Mouse (Mus musculus) mesoderm, embryonic 11.5 days (tissue): ENCODE results near the gene Npdc1.
A peak's percentile ranks its signal among the peaks of the same experiment; 100 is the strongest.
"Not testable (repeated sequence)": the region's sequence is repeated elsewhere in the genome, so short reads cannot be mapped to it uniquely, and the experiment has no call there.

Source experiments
- DNase-seq: peaks from one replicate; pipeline ENCODE4 v3.0.0-alpha.2; 2012; ENCODE audit warnings: low read depth, low spot score

Gene Npdc1

DNA sequence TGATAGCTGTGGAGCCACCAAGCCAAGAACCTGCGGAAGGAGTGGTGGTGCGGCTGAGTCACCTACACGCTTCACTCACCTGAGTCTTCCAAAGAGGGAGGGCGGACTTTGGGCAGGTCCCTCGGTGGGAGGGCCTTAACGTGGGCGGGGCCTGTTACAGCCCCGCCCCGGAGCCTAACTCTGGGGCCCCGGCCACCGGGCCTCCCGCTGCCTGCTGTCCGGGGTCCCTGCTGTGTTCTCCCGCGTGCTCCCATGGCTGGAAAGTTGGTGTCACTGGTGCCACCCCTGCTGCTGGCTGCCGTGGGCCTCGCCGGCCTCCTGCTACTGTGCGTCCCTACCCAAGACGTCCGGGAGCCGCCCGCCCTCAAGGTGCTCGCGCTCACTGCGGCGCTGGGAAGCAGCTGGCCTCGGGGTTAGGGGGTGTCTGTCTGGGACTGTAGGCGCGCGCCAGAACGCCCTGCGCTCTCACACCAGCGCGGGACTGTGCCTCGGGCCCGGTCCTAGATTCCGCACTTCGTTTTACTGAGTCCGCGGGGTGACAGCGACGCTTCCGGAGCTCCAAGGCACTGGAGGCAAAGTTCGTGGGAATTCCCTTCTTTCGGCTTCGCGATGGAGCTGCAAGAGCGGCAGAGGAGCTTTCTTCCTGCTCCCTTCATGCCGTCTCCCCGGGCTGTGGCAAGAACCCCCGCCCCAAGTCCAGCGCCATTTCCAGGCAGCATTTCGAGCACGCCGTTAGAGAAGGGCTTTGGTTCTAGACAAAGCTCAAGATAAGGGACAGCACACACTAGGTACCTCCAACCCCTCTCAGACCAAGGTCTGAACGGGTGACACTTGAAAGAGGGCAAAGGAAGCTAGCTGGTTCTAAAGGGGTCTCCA is 3.2 kb upstream of the Npdc1 start, which contains the start of gene Entpd2:
Gene Entpd2, plus strand, starts transcription at position 154 of the 876 bp plus-strand sequence.
- peak; percentile 33 for DNase-seq

DNA sequence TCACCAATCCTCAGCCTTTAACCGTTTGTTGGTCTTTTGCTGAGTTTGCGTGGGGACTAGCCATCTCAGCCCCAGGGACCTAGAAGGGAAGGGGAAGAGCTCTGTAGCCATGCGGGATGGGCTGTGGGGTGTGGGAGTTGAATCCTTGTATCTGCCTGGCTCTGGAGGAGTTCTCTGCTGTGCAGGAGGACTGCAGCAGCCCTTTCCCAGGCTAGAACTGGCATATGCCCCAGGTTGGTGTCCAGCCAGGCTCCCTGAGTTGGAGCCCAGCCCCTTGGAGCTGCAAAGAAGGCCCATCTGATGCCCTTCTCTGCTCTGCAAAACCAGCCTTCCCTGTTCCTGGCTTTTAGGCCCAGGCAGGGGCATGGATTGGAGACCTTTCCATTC is 2.6 kb upstream of the Npdc1 start:
- no peak for DNase-seq

DNA sequence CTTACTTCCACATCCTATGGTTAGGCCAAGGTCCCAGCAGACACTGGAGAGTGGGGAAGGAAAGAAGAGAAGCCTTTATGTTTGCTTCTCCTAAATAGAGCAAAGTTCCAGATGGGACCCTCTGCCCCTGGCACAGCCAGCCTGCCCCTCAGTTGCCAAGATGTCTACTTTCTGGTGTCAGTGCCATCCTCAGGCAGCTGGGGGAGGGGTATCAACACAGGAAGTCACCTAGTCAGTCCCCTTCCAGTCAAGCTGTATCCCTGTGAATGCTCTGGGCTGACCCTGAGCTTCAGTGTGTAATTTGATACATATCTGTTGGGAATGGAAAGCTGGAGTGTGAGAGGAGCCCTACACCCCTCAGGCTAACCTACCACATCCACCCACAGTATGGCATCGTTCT is 2.1 kb upstream of the Npdc1 start:
- no peak for DNase-seq

DNA sequence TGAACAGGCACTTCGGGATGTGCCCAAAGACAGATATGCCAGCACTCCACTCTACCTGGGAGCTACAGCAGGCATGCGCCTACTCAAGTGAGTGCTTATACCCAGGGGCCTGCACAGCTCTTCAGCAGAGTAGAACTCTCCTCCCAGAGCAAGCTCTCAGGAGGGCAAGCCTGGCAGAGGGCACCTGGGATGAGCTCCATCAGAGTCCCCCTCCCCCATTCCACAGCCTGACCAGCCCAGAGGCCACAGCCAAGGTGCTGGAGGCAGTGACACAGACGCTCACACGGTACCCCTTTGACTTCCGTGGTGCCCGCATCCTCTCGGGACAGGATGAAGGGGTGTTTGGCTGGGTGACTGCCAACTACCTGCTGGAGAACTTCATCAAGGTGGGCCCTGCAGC is 1.1 kb upstream of the Npdc1 start:
- DNase-seq = no peak

DNA sequence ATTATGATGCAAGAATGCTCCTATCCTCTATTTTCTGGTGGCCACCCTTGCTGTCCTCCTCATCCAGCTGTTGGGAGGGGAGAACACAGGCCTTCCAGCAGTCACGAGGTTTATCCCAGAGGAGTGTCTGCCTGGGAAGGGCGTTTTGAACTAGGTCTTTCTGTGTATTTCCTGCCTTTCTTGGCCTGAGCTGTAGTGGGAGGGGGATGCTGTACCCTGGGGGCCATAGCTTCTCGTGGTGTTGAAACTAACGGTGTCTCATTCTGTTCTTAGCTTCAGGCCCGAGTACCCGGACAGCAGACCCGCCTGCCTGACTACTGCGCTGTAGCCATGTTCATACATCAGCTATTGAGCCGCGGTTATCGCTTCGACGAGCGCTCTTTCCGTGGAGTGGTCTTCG is 1.1 kb downstream of the Npdc1 start:
- no peak for DNase-seq

DNA sequence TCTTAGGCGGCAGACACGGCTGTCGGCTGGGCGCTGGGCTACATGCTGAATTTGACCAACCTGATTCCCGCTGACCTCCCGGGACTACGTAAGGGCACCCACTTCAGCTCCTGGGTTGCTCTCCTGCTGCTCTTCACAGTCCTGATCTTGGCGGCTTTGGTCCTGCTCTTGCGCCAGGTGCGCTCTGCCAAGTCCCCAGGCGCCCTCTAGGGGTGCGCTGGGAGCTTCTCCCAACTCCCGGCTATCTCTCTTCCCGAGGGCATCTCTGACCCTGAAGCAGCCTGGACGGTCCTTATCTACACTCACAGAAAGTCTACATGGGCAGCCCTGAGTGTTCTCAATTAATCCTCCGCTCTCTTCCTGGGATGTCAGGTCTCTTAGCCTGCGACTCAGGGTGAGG is 1.6 kb downstream of the Npdc1 start:
- no peak for DNase-seq

DNA sequence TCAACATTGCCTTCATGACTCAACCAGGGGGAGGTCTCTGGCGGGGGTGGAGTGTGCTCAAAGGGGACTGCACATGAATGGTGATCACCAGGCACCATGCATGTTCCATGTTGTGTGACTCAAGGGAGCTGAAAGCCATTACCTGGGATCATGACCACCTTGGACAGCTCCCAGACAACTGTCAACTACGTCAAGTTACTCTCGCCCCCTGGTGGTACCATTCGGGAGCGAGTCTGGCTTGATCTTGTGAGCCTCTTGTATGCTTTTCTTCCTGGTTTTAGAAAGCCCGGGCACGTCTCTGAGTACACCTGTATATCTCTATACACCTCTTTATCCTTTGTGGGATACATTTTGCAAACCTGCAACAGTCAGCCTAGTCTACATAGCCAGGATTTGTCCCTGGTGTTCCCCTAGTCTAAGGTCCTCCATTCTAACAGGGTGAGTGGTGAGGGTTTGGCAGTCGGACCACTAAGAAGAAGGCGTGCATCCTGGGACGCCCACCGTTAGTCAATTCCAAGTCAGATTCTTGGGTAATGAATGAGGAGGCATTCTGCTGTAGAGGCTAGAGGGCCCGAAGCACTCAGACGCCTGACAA is 3.3 kb downstream of the Npdc1 start:
- DNase-seq = peak; percentile 90

DNA sequence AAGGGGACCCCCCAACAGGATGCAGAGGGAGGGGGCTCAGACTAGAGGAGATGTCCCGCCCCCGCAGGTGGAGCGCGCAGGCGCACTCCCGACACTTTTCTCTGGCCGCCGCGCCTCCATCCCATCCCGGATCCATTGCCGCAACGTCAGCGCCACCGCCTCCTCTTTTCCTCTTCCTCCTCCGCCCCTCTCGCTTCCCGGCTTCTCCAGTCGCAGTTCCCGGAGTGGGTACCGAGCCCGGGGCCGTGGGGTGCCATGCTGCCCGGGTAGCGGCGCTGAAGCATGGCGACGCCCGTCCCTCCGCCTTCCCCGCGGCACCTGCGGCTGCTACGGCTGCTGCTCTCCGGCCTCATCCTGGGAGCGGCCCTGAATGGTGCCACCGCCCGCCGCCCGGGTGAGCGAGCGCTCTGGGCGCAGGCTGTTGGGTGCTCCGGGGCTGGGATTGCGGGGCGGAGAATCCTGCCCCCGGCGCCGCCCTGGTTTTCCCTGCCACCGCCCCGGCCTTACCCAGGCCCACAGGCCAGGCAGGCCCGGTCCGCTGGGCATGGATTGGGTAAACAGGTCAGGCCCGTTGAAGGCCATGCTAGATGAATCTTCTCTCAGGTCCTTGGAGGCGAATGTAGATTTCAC is 3.9 kb downstream of the Npdc1 start:
- DNase-seq = peak; percentile 48

DNA sequence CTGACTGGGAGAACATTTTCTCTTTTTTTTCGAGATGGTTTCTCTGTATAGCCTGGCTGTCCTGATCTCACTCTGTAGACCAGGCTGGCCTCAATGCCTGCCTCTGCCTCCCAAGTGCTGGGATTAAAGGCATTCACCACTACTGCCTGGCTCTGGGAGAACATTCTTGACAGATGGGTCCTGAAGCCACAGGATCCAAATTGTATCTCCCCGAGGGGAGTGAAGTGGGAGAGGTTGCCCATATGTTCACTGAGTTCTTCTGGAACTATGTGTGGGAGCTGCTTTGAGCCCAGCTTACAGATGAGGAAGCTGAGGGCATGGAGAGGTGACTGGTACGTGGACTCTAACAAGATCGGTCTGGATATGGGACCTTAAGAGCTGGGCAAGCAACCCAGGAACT is 4.8 kb downstream of the Npdc1 start:
- no peak for DNase-seq

DNA sequence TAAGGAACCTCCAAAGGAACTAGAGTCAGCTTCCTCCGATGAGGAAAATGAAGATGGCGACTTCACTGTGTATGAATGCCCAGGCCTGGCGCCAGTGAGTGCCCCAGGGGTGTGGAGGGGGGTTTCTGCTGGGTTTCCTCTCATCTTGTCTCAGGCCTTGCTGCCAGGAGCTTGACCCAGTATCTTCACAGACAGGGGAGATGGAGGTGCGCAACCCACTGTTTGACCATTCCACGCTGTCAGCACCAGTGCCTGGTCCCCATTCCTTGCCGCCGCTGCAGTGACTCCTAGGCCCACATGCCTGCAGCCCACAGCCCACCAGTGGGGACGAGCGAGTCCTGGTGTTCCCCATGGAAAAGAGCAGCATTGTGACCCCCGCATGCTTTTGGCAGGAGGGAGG is 9.8 kb downstream of the Npdc1 start:
- no peak for DNase-seq

DNA sequence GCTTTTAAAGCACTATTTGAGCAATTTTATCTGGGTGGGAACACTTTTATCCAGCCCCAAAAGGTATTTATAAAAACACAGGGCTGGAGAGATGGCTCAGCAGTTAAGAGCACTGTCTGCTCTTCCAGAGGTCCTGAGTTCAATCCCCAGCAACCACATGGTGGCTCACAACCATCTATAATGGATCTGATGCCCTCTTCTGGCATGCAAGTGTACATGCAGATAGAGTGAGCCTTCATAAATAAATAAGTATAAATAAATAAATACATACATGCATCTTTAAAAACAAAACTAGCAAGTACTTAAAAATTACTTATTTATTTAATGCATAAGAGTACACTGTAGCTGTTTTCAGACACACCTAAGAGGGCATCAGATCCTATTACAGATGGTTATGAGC is 14.3 kb downstream of the Npdc1 start:
- DNase-seq = not testable (repeated sequence)

DNA sequence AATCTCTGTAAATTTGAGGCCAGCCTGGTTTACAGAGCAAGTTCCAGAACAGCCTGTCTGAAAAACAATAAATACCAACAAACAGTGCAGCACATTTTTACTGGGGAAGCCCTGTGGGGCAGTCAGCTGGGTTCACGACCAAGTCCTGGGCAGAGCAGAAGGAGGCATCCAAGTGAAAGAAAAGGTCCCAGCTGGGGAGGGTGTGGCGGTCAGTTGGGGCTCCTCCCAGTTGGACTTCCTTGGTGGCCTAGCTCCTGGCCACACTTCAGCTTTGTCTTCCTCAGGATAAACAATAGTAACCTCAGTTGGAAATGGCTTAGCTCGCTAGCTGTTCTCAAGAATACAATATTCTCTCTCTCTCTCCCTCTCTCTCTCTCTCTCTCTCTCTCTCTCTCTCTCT is 18.3 kb downstream of the Npdc1 start:
- DNase-seq = no peak

DNA sequence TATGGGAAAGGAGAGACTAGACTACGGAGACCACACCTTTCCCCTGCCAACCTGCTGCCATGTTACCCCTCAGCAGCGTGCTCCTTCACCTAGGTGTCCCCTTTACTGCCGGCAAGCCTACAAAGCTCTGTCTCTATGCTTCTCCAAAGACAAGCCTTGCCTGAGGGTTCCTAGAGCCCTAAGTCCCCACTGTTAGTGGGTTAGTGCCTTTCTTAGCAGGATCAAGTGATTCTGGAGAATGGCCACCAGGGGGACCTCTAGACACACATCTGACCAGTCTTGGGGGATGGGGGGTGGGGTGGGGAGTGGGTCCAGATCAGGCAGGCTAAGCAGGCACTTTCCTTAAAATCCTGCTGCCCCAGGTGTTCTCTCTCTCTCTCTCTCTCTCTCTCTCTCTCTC is 22.7 kb downstream of the Npdc1 start:
- peak; percentile 81 for DNase-seq

DNA sequence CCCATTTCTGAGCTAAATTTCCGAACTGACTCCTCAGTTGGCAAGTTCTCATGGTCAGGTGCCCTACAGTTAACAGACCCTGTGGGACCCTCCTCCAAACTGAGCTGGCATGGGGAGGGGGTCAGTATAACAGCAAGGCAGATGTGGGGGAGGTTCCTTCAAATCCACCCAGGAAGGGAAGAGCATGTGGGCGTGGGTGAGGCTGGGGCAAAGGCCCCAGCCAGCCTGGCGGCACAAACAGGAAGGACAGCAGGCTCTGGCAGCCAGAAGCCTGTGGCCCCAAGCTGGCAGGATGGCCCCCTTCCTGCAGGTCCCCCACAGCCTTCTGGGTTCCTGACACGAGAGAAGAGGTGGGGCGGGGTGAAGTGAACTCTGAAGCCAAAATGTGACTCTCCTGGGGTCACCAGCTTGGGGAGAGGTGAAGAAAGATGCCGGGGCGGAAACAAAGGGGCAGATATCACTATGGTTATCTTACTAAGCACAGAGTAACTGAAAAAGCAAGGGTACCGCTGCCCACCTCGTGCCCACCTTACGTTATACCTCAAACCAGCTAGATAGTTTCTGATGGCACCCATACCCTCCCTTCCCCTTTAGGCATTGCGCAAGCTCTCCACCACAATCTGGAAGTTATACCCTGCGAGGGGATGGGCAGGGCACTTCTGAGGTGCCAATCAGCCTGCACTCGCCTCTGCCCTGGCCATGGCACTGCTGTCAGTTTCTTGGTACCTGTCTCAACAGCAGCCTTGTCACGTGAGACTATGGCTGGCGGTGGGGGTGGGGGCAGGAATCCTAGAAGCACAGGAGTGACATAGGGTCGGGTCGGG is 23.6 kb downstream of the Npdc1 start, which contains the start of gene Fut7:
Gene Fut7, plus strand, starts transcription at position 681 of the 824 bp plus-strand sequence.
- DNase-seq = no peak

DNA sequence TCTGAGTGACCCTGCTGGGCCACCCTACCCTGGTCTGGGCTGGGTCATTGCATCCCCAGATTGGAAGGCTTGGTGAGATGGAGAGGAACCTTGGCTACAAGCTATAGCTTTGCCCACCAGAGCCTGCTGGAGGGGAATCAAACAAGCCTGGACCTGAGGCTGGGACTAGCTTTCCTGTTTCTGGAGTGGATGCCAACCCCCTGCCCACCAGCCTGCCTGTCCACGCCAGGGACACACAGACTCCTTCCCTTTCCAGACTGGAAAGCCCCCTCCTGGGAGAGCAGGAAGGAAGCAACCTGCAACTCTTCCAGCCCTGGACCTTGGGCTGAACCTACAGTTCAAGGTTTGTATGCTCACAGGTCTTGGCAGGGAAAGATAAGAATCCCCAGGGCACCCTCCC is 24.5 kb downstream of the Npdc1 start:
- no peak for DNase-seq

DNA sequence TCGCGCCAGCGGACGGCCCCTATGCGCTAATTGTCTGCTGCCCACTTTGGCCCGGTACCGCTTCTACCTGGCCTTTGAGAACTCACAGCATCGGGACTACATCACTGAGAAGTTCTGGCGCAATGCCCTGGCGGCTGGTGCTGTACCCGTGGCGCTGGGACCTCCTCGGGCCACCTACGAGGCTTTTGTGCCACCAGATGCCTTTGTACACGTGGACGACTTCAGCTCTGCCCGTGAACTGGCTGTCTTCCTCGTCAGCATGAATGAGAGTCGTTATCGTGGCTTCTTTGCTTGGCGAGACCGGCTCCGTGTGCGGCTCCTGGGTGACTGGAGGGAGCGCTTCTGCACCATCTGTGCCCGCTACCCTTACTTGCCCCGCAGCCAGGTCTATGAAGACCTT is 26.3 kb downstream of the Npdc1 start:
- DNase-seq = no peak

DNA sequence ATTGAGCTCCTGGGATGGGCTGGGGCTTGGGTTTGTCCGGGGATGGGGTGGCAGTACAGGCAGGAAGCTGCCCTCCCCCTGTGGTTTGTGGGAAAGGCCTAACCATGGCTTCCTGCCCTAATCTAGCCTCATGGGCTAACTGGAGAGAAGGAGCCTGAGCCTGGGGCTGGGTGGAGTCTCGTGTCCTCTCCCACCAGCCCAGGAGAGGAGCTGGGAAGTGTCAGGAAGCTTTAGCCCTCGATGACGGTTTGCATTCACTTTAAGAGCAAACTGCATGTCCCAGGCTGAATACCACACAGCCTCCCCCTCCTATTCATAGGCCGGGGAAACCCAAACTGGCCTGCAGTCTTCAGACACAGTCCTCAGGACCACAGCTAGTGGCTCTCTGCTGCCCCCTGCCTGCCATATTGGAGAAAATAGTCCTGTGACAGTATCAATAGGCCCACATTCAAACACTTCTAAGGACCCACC is 27.6 kb downstream of the Npdc1 start:
- DNase-seq = peak; percentile 74

DNA sequence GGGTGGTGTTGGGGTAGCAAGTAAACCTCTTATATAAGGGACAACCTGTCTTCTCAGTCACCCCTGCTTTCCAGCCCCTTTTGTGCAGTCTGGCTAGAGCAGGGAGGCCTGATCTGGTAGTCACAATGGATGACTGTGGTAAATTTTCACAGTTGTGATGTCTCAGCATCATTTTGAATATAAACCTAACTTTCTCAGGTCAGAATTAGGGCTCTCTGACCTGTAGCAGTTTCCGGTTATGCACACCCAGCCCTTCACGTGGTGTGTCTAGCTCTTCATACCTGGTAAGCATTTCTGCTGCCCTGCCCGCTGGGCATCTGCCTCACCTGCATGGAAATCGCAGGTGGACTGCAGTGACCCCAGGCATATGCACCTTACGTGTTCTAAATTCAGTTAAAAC is 28.1 kb downstream of the Npdc1 start:
- DNase-seq = no peak

DNA sequence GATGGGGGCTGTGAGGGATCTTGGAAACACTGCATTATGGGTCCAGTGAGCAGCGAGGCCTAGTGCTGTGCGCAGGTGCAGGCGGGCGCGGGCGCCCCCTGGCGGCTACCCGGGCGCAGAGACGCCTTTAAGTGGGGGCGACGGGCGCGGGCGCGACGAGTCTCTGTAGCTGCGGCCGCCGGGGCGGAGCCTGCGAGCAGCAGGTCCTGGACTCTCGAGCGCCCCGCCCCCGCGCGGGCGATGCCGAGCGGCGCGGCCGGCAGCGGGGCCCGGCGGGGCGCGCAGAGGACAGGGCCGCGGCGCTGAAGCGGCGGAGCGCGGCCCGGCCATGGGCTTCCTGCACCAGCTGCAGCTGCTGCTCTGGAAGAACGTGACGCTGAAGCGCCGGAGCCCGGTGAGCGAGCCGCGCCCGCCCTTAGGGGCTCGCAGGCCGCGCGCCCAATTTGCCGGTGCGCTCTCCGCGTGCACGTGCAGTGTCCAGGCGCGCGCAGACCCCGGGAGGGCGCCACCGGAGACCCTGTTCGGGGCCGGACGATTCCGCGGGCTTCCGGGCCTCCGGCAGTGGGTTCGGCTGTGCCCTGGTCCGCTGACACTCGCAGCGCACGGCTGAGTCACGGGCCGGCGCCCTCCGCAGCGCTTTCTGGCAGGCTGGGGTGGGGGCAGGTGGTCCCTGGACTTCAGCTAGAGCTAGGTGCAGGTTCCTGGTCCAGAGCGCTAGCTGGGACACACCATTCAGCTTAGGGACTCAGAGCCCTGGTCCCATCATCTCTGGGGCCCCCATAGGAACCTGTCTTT is 29.5 kb downstream of the Npdc1 start, which contains the start of gene Abca2:
Gene Abca2, plus strand, starts transcription at position 262 of the 795 bp plus-strand sequence.
- peak; percentile 94 for DNase-seq

DNA sequence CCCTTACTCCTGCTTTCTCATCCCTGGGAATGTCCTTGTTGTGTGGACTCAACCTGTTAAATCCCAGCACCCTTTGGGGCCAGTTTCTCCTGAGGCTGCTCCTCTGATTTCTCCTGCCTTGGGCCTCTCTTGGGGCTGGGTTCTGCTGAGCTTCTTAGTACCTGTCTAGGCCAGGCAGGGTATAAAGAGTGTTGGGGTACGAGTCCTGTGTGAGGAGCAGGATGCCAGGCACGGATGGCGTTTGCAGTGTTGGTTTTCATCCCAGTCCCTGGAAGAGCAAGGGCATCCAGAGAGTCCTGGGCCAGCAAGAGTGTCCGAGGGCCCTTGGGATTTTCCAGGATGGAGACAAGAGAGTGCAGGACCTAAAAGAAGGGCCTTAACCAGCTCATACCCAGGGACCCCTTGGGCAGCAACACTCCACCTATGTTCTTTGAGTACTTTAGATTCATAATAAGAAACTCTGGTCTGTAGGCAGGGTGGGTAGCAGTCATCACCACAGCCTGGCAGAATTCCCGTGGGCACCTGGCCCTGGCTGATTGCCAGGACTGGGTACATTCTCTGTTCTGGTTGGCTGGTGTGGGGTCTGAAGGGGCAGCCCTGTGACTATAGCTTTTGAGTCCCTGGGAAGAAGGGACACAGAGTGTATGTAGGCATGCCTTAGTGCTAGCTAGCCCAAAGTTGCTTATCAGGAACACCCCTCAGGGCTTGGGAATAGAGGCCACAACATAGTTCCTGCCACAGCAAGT is 30.5 kb downstream of the Npdc1 start:
- DNase-seq = no peak
